Mouse (Mus musculus) kidney, adult 2 months (tissue): ENCODE results near the gene Zfp553. TPM values are rescaled to one million over a fixed set of nuclear protein-coding genes. Genes with fewer than 3 reads are reported as not detected.

Experiments used
- DNase-seq: peaks from one replicate; pipeline ENCODE4 v3.0.0; 2021
- H3K27ac ChIP-seq: fragments of 200-500 bp; 2 replicates; pipeline ENCODE4 v1.5.1; 2012; ENCODE audit warnings: low read depth, low read length, control low read depth, inconsistent platforms; ENCODE audit not compliant: insufficient read depth
- H3K27me3 ChIP-seq: fragments of 200-500 bp; replicated peaks from 2 replicates; pipeline ENCODE4 v1.6.1; 2012; ENCODE audit warnings: mild to moderate bottlenecking, moderate library complexity, low read length, inconsistent platforms; ENCODE audit not compliant: control insufficient read depth, insufficient read depth
- H3K36me3 ChIP-seq: fragments of 200-500 bp; 2 replicates; pipeline ENCODE4 v1.6.1; 2012; ENCODE audit warnings: mild to moderate bottlenecking, moderate library complexity, low read length, inconsistent platforms; ENCODE audit not compliant: control insufficient read depth, insufficient read depth
- H3K4me1 ChIP-seq: fragments of 200-500 bp; 2 replicates; pipeline ENCODE4 v1.6.1; 2011; ENCODE audit warnings: low read length; ENCODE audit not compliant: control insufficient read depth, insufficient read depth
- H3K4me3 ChIP-seq: fragments of 200-500 bp; 2 replicates; pipeline ENCODE4 v1.5.1; 2011; ENCODE audit warnings: mild to moderate bottlenecking, low read depth, low read length, control low read depth; ENCODE audit not compliant: insufficient read depth
- CTCF ChIP-seq: fragments of 200-500 bp; conservative IDR thresholded peaks from 2 replicates; pipeline ENCODE4 v1.5.1; 2011; ENCODE audit warnings: low read depth, mild to moderate bottlenecking, control low read depth, low read length, moderate library complexity, mixed read lengths; ENCODE audit not compliant: insufficient read depth, insufficient read length
- POLR2A ChIP-seq: fragments of 200-500 bp; IDR thresholded peaks from one replicate; pipeline ENCODE4 v1.6.1; 2011; ENCODE audit warnings: low read depth, low read length, control low read depth
- WGBS: fragments of 180-500 bp; shearing (Covaris S2); methylation state at CpG from one replicate; pipeline ENCODE4 v1.1.7; 2018; 5-methylcytosine and 5-hydroxymethylcytosine counted together
- polyA plus RNA-seq: library from polyadenylated mRNA; depleted of rRNA; stranded (reverse); fragments of >200 nt; gene quantifications from 2 replicates; pipeline ENCODE4 v1.2.3, GENCODE M21; 2012; rRNA removed

The Zfp553 gene
- polyA plus RNA-seq, 1 experiment = 7.9 TPM

DNA sequence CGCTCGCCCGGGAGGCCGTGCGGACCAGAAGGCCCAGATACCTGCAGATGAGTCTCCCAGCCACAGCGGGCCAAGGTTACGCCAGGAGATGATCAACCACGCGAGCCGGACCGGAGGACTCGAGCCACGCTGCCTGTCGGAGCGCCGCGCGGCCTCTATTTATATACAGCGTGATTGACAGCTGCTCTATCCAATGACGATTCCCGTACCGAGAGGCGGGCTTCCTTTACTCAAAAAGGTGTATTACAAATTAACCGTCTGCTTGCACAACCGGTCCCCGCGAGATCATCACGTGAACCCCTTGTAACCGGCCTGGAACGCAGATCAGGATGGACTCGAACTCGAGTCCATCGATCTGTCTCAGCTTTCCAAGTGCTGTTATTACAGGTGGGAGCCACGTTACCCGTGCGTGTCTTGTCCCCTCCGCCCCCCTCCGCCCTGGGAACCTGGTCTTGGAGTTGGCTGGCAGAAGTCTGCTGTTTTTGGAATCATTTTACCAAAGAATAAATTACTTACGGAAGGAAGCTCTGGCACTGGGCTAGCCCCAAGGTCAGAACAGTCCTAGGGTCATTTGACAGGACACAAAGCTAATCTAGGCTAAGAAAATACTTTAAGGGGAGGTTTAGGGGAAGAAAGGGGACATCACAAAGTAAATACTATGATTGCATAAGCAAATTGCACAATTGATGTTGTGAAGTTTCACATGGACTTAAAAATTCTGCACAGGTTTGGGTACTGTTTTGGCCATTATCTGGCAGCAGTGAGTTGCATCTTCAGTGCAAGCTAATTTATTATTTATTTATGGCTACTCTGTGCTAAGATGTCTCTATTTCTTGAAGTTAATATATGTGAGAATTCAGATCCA is 41.3 kb downstream of the Zfp553 start, which contains the start of gene Sephs2:
Sephs2 (minus strand) TSS at position 131 of the 865 bp plus-strand sequence.
- peak within 1 kb of the TSS; percentile 84 for H3K4me3 ChIP-seq
- under 1% methylated on average over 39 of the region's 39 CpGs for WGBS
- TF ChIP-seq CTCF (no peak), POLR2A (peak; percentile 100)
- H3K36me3 ChIP-seq = peaks cover 6% of the 10 kb centered on the region; the same call in 1 of the 2 replicates
- peaks cover 23% of the 10 kb centered on the region for H3K4me1 ChIP-seq
- peak within 1 kb of the TSS; percentile 77 for H3K27ac ChIP-seq
- DNase-seq = peak; percentile 99
- no peaks in the 10 kb centered on the region for H3K27me3 ChIP-seq

DNA sequence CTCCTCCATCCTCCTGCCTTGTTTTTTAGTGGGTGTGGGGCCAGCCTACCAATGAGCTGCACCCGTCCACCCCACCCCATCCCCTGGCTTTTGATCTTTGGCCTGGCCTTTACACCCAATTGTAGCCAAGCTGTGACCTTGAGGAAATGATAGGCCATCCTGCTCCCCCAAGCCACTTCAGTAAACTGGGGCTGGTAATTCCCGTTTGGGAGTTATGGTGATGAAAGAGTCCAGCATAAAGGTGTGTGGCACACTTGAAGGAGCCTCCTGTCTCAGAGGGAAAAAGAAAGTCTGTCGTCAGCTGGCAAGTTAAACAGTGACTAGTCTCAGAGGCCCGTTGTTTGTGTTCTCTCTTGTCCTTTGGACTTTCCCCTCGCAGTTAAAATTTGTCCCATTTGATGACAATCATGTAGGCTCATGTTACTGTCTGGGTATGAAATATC is 43.7 kb downstream of the Zfp553 start:
- no peak for TF ChIP-seq POLR2A
- peaks cover 18% of the 10 kb centered on the region for H3K4me1 ChIP-seq
- H3K27ac ChIP-seq = peak overlapping the region; percentile 99
- H3K27me3 ChIP-seq = no peaks in the 10 kb centered on the region
- H3K4me3 ChIP-seq = no peak overlapping the region
- 31% methylated on average over 5 of the region's 5 CpGs for WGBS
- H3K36me3 ChIP-seq = peaks cover 1% of the 10 kb centered on the region; the same call in 1 of the 2 replicates
- peak; percentile 93 for DNase-seq

DNA sequence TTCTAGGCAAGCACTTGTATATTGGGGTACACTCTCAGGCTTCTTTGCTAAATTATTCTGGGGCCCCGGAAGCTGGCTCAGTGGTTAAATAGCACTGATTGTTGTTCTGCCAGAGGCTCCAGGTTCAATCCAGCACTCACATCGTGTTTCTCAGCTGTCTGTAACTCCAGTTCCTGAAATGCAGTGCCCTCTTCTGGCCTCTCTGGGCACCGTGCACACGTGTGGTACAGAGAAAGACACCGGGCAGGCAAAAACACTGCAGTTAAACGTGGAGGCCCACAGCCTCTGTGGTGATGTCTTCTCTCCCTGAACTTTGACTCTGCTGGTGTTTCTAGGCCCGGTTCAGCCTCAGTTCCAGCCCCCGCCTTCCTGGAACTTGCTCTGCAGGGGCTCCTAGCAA is 45.5 kb downstream of the Zfp553 start:
- DNase-seq = peak; percentile 82
- Histone ChIP-seq H3K4me1 (peaks cover 18% of the 10 kb centered on the region), H3K27me3 (no peaks in the 10 kb centered on the region), H3K4me3 (no peak overlapping the region), H3K27ac (no peak overlapping the region), H3K36me3 (no peaks in the 10 kb centered on the region)
- WGBS = 15% methylated on average over 8 of the region's 8 CpGs
- TF ChIP-seq POLR2A (no peak), CTCF (peak; percentile 94)

DNA sequence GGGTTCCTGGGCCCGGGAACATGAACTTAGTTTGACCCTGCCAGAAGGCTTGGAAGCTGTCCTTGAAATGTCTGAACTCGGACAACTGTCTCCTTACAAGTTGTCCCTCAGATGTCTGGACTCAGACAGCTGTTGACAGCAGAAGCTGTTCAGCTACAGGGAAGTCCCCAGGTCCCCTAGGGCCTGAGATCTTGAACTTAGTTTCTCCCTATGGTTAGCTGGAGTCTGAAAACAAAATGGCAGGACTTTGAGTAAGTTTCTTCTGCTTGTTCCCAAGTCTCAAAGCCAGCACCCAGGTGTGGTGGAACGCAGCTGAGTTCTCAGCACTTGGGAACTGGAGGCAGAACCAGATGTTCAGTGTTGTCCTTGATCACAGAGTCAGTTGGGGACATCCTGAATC is 47.2 kb downstream of the Zfp553 start:
- DNase-seq = no peak
- no peak overlapping the region for H3K4me3 ChIP-seq
- H3K36me3 ChIP-seq = no peaks in the 10 kb centered on the region
- TF ChIP-seq CTCF (no peak), POLR2A (no peak)
- peaks cover 18% of the 10 kb centered on the region for H3K4me1 ChIP-seq
- no peak overlapping the region for H3K27ac ChIP-seq
- H3K27me3 ChIP-seq = no peaks in the 10 kb centered on the region
- WGBS = 69% methylated on average over 3 of the region's 3 CpGs

DNA sequence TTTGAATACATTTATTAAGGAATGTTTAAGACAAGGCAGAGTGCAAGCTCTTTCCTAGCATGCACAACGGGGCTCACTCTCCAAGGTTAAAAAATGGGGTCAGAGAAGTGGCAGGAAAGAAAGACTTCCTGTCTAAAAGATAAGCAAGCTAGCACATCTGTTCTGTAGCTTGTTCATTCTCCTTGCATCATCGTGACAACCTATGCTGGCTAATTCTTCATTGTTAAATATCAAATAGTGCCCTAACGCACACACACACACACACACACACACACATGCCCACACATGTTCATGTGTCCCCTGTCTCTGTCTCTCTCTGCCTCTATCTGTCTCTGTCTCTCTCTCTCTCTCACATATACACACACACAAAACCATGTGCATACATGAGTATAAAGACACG is 48.3 kb downstream of the Zfp553 start:
- no peak for DNase-seq
- no peak for TF ChIP-seq CTCF
- TF ChIP-seq POLR2A = no peak
- Histone ChIP-seq H3K4me1 (peaks cover 17% of the 10 kb centered on the region), H3K4me3 (no peak overlapping the region), H3K27me3 (no peaks in the 10 kb centered on the region), H3K36me3 (no peaks in the 10 kb centered on the region), H3K27ac (no peak overlapping the region)
- WGBS = 58% methylated on average over 4 of the region's 4 CpGs

DNA sequence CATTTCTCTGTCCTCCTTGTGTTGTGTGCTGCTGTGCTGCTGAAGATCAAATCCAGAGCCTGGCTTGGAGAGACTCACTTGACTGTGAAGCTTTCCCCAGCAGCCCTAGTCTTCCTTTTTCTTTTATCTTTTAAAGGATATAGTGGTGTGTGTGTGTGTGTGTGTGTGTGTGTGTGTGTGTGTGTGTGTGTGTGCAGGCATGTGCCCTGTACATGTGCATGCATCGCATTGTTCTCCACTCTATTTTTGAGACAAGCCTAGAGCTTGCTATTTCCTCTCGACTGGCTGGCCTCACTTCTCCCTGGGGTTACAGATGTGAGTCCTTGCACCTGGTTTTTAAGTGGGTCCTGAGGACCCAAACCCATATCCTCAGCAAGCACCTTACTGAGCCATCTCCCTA is 49.3 kb downstream of the Zfp553 start:
- Histone ChIP-seq H3K36me3 (no peaks in the 10 kb centered on the region), H3K27me3 (no peaks in the 10 kb centered on the region), H3K4me3 (no peak overlapping the region), H3K4me1 (peaks cover 9% of the 10 kb centered on the region; the same call in 1 of the 2 replicates), H3K27ac (no peak overlapping the region)
- TF ChIP-seq POLR2A (no peak), CTCF (no peak)
- WGBS = 68% methylated on average over 2 of the region's 2 CpGs
- no peak for DNase-seq

DNA sequence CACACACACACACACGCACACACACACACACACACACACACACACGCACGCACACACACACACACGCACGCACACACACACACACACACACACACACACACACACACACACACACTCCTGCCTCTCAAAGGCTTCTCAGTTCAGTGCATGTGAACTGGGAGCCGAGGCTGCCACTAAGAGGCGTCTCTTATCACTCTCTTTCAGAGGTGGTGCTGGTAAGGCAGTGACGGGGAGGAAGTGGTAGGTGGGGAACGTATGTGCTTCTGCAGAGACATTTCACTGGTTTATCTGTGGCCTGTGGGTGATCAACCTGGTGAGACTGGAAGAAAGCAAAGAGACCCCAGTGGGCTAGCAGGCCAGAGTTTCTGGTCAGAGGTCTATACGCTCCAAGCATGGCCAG is 52.3 kb downstream of the Zfp553 start:
- no peak overlapping the region for H3K27ac ChIP-seq
- no peaks in the 10 kb centered on the region for H3K36me3 ChIP-seq
- DNase-seq = no peak
- H3K4me1 ChIP-seq = 0 out of 2 replicates have a peak, but pooled peaks cover 1% of the 10 kb centered on the region
- no peak overlapping the region for H3K4me3 ChIP-seq
- WGBS = 74% methylated on average over 10 of the region's 10 CpGs
- no peaks in the 10 kb centered on the region for H3K27me3 ChIP-seq
- TF ChIP-seq CTCF = no peak
- TF ChIP-seq POLR2A = no peak

Other genes starting within 250 kb of the Zfp553 start
- 56.9 and 66.9 TPM in 2 replicates for gene Mvp, start 218.4 kb upstream of the Zfp553 start, polyA plus RNA-seq
- gene Pagr1b, start 216.6 kb upstream of the Zfp553 start, polyA plus RNA-seq = 0.91 and 1.3 TPM in 2 replicates
- 2.8 and 17.6 TPM in 2 replicates for gene Pagr1a, start 215.7 kb upstream of the Zfp553 start, polyA plus RNA-seq
- gene Gm42742, start 212.0 kb upstream of the Zfp553 start, polyA plus RNA-seq = 21.2 and 28.9 TPM in 2 replicates
- gene Prrt2, start 211.8 kb upstream of the Zfp553 start, polyA plus RNA-seq = 3.6 and 4.6 TPM in 2 replicates
- 97.9 and 115 TPM in 2 replicates for gene Maz, start 206.0 kb upstream of the Zfp553 start, polyA plus RNA-seq
- 0.67 and 0.73 TPM in 2 replicates for gene Kif22, start 190.6 kb upstream of the Zfp553 start, polyA plus RNA-seq
- gene Zg16, start 145.7 kb upstream of the Zfp553 start, polyA plus RNA-seq = not detected in 2 replicates
- gene AI467606, start 141.7 kb upstream of the Zfp553 start, polyA plus RNA-seq = 4.2 and 7.7 TPM in 2 replicates
- gene Qprt, start 110.8 kb upstream of the Zfp553 start, polyA plus RNA-seq = 127 and 137 TPM in 2 replicates
- 2.7 and 5.2 TPM in 2 replicates for gene Spn, start 95.2 kb upstream of the Zfp553 start, polyA plus RNA-seq
- gene Cd2bp2, start 37.0 kb upstream of the Zfp553 start, polyA plus RNA-seq = 26.9 and 33.6 TPM in 2 replicates
- 26.8 and 28.5 TPM in 2 replicates for gene Tbc1d10b, start 24.6 kb upstream of the Zfp553 start, polyA plus RNA-seq
- 0.33 and 90.1 TPM in 2 replicates for gene Mylpf, start 24.2 kb upstream of the Zfp553 start, polyA plus RNA-seq
- gene Sept1, start 69 bp downstream of the Zfp553 start, polyA plus RNA-seq = 24.1 and 38.4 TPM in 2 replicates
- 48.4 and 85.5 TPM in 2 replicates for gene Zfp771, start 11.2 kb downstream of the Zfp553 start, polyA plus RNA-seq
- gene Dctpp1, start 27.6 kb downstream of the Zfp553 start, polyA plus RNA-seq = 68.9 and 70.5 TPM in 2 replicates
- gene Sephs2, start 41.0 kb downstream of the Zfp553 start, polyA plus RNA-seq = 153 and 156 TPM in 2 replicates
- gene Itgal, start 63.2 kb downstream of the Zfp553 start, polyA plus RNA-seq = 2.9 and 7.2 TPM in 2 replicates
- gene Zfp768, start 112.5 kb downstream of the Zfp553 start, polyA plus RNA-seq = 36.7 and 52.0 TPM in 2 replicates
- 6.5 and 7.2 TPM in 2 replicates for gene Zfp747, start 143.0 kb downstream of the Zfp553 start, polyA plus RNA-seq
- gene 9130019O22Rik, start 154.1 kb downstream of the Zfp553 start, polyA plus RNA-seq = 3.3 and 3.4 TPM in 2 replicates
- 5.5 and 7.4 TPM in 2 replicates for gene E430018J23Rik, start 160.6 kb downstream of the Zfp553 start, polyA plus RNA-seq
- gene Zfp764, start 173.8 kb downstream of the Zfp553 start, polyA plus RNA-seq = 6.2 and 6.6 TPM in 2 replicates
- 19.1 TPM in 2 replicates for gene Zfp688, start 189.0 kb downstream of the Zfp553 start, polyA plus RNA-seq
- 3.0 and 3.4 TPM in 2 replicates for gene Zfp689, start 216.1 kb downstream of the Zfp553 start, polyA plus RNA-seq
- 58.7 and 62.6 TPM in 2 replicates for gene Prr14, start 226.6 kb downstream of the Zfp553 start, polyA plus RNA-seq
- 19.1 and 23.7 TPM in 2 replicates for gene Fbrs, start 246.1 kb downstream of the Zfp553 start, polyA plus RNA-seq